Mouse (Mus musculus) hindbrain, embryonic 10.5 days (tissue): ENCODE measurements around the gene Ugt2b38. TPM values are rescaled to one million over a fixed set of nuclear protein-coding genes. Genes with fewer than 3 reads are reported as not detected.
"Not testable (repeated sequence)": the region's sequence is repeated elsewhere in the genome, so short reads cannot be mapped to it uniquely, and the experiment has no call there.

Experiments
- DNase-seq: peaks from one replicate; pipeline ENCODE4 v3.0.0-alpha.2; 2017; ENCODE audit warnings: low spot score
- H3K27ac ChIP-seq: fragments of 300-500 bp; sonication (generic); 2 replicates; pipeline ENCODE4 v1.5.1; 2016; ENCODE audit warnings: mild to moderate bottlenecking, moderate library complexity
- H3K27me3 ChIP-seq: fragments of 300-500 bp; sonication (generic); 2 replicates; pipeline ENCODE4 v1.6.1; 2016; ENCODE audit warnings: mild to moderate bottlenecking; ENCODE audit not compliant: poor library complexity, insufficient read depth, severe bottlenecking
- H3K36me3 ChIP-seq: fragments of 300-500 bp; sonication (generic); 2 replicates; pipeline ENCODE4 v1.6.1; 2016; ENCODE audit warnings: mild to moderate bottlenecking, moderate library complexity
- H3K4me1 ChIP-seq: fragments of 300-500 bp; sonication (generic); replicated peaks from 2 replicates; pipeline ENCODE4 v1.6.1; 2016; ENCODE audit warnings: mild to moderate bottlenecking
- H3K4me3 ChIP-seq: fragments of 300-500 bp; sonication (generic); 2 replicates; pipeline ENCODE4 v1.5.1; 2016; ENCODE audit warnings: mild to moderate bottlenecking, moderate library complexity
- H3K9me3 ChIP-seq: fragments of 300-500 bp; sonication (generic); 2 replicates; pipeline ENCODE4 v1.6.1; 2016; ENCODE audit warnings: mild to moderate bottlenecking, moderate library complexity
- WGBS: fragments of 180-500 bp; shearing (Covaris S2); methylation state at CpG from one replicate; pipeline ENCODE4 v1.1.7; 2016; 5-methylcytosine and 5-hydroxymethylcytosine counted together
- polyA plus RNA-seq: library from polyadenylated mRNA; unstranded; fragments of >200 nt; fragmentation: Nextera tagmentation; extraction: Ambion mirVana; gene quantifications from 2 replicates; pipeline ENCODE4 v1.2.1, GENCODE M21; 2016

The Ugt2b38 gene
- polyA plus RNA-seq, 1 experiment from 2014 or later: not detected

GRCm38 (mm10) chr5:87372788-87373501, 51.1 kb downstream of the Ugt2b38 start:
- H3K27ac ChIP-seq, H3K4me1 ChIP-seq, H3K9me3 ChIP-seq, DNase-seq, H3K27me3 ChIP-seq, H3K4me3 ChIP-seq, H3K36me3 ChIP-seq: not testable (repeated sequence)
- WGBS: 80% methylated on average over 4 of the region's 4 CpGs

Other genes starting within 250 kb of the Ugt2b38 start
- gene Ugt2b37, start 169.4 kb downstream of the Ugt2b38 start, polyA plus RNA-seq: not detected in 2 replicates
- not detected in 2 replicates for gene Ugt2a3, start 87.0 kb downstream of the Ugt2b38 start, polyA plus RNA-seq
- gene Ugt2a2, start 58.1 kb upstream of the Ugt2b38 start, polyA plus RNA-seq: not detected in 2 replicates
- not detected in 2 replicates for gene Gm43638, start 62.6 kb upstream of the Ugt2b38 start, polyA plus RNA-seq
- gene Ugt2a1, start 66.7 kb upstream of the Ugt2b38 start, polyA plus RNA-seq: not detected in 2 replicates
- not detected in 2 replicates for gene Sult1b1, start 114.0 kb upstream of the Ugt2b38 start, polyA plus RNA-seq
- not detected in 2 replicates for gene Sult1d1, start 144.8 kb upstream of the Ugt2b38 start, polyA plus RNA-seq
- gene Sult1e1, start 167.4 kb upstream of the Ugt2b38 start, polyA plus RNA-seq: not detected in 2 replicates
- not detected in 2 replicates for gene Csn1s1, start 242.0 kb upstream of the Ugt2b38 start, polyA plus RNA-seq